Mouse (Mus musculus) adrenal gland, postnatal 4 days (tissue): ENCODE results near the gene Chst2. TPM values are rescaled to one million over a fixed set of nuclear protein-coding genes. Genes with fewer than 3 reads are reported as not detected.

Source experiments
- DNase-seq, 2 experiments: peaks; one replicate each; pipeline ENCODE4 v3.0.0; 2021 to 2022; ENCODE audit warnings: low spot score in 2 of 2, mixed read lengths in 2 of 2
- total RNA-seq, 2 experiments: library from RNA; stranded (reverse); gene quantifications; 2 replicates each; pipeline ENCODE4 v1.2.3; 2021

The Chst2 gene
- total RNA-seq, 2 experiments from 2014 or later, result 42.5 to 42.6 TPM

GRCm38 (mm10) chr9:95373741-95374140, 32.8 kb downstream of the Chst2 start:
- DNase-seq, result no peak

GRCm38 (mm10) chr9:95365882-95366281, 40.6 kb downstream of the Chst2 start:
- DNase-seq, result no peak

GRCm38 (mm10) chr9:95353829-95354391, 52.6 kb downstream of the Chst2 start:
- DNase-seq, result no peak

- no peak for DNase-seq
Observed at GRCm38 (mm10) chr9:95351968-95352367, 54.6 kb downstream of the Chst2 start.

DNA sequence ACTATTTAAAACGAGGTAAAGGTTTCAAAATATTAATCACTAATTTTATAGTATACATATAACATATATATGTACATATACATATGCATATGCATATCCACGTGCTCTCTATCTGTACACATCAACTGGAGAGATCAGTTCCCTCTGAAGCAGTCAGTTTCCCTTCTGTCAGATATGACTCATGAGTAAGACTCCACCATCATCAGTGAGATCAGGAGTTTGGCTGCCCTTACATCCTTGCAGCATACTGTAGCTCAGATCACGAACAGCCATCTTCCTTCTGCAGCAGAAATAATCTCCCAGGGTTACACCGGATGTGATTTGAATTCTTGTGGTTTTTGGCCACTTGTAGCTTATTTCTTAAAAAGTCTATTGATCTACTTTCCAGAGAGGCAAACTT, 56.0 kb downstream of the Chst2 start:
- DNase-seq, result no peak

Other genes starting within 250 kb of the Chst2 start
- 10 to 100 TPM; 74.0 to 80.8 TPM for gene U2surp, start 105.3 kb upstream of the Chst2 start, total RNA-seq
- 10 to 100 TPM in 1 of 2 experiments, 1 to 10 TPM in 1; 3.9 to 14.4 TPM for gene Paqr9, start 152.9 kb upstream of the Chst2 start, total RNA-seq
- 1 to 10 TPM; 1.8 to 2.3 TPM for gene Pcolce2, start 230.9 kb upstream of the Chst2 start, total RNA-seq